Mouse (Mus musculus): ENCODE measurements at regions not wholly inside any gene's neighbourhood (a gene's known extent, or its start where the extent isn't known, plus 50 kb on each side); places are given as distances from the start of the nearest gene placed in this dataset.

DNA sequence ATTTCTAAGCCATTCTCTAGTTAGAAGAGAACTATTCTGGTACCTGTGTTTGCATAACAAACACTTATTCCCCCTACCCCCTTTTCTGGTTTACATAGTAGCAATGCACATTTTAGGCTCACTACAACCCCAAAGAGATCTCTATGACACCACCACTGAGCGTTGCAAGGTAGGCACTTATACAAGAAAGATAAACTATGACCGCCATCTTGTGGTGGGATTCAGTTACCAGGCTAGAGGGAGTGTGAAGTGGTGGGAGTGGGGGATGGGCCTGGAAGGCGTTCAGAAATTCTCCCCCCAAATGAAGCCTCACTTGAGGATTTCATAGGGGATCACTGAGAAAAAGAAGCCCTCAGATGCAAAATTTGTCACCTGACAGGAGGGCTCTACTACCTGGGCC lies 64.4 kb upstream of the Fst start:
- Histone ChIP-seq H3K4me3 (ENCODE audit: insufficient read depth in 1 of 2, low read depth in 1 of 2, low read length in 2 of 2, poor library complexity in 1 of 2, severe bottlenecking in 1 of 2) (no peak overlapping the region), H3K9me3 (ENCODE audit: control insufficient read depth, insufficient read depth, low read depth, low read length) (no peaks in the 10 kb centered on the region), H3K4me1 (ENCODE audit: control insufficient read depth in 2 of 2, insufficient read depth in 2 of 2, low read length in 2 of 2, poor library complexity in 1 of 2) (peaks cover 0 to 2% of the 10 kb centered on the region in 2 experiments; a peak in 1 of 4 replicates), H3K27ac (ENCODE audit: insufficient read depth, low read depth, low read length, poor library complexity, severe bottlenecking) (no peak overlapping the region), H3K9ac (ENCODE audit: insufficient read depth, low read depth, low read length, poor library complexity, severe bottlenecking) (no peak overlapping the region), H3K36me3 (ENCODE audit: control insufficient read depth, insufficient read depth, low read length, poor library complexity, severe bottlenecking) (no peaks in the 10 kb centered on the region)
- in situ Hi-C loops (cut with MboI; ENCODE audit: low sequenced_read_pairs in 2 of 2, unreplicated experiment in 2 of 2) = no loop called here
- DNase-seq (ENCODE audit: low read depth, low spot score) = peak; percentile 49
- TF ChIP-seq CHD2 (IDR thresholded peaks at IDR 0.05; ENCODE audit: low read depth, low read length) (no peak), HCFC1 (IDR thresholded peaks at IDR 0.05; ENCODE audit: borderline replicate concordance, insufficient read depth, low read length) (no peak), MAFK (IDR thresholded peaks at IDR 0.05; ENCODE audit: insufficient read depth, low read depth, low read length) (no peak), ZC3H11A (IDR thresholded peaks at IDR 0.05; ENCODE audit: borderline replicate concordance, low read depth, low read length) (peak; percentile 76; the same call in 1 of the 2 replicates)

DNA sequence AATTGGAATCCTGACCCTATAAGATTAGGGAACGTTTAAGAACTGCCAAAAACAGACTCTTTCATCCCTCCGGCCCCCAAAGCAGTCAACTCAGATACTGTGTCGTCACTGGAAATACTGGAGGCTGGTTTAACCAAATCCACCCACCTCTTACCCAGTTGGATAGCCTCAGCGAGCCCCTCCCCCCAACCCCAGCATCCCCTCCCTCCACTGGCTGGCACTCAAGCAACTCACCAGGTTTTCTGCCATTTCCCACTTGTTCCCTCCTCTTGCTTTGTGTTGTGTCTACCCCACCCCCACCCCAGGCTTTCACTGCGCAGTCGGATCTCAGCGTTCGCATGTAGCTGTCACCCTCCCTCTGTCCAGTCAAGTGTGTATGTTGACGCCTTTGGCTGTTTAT lies 68.1 kb upstream of the Fst start:
- Histone ChIP-seq H3K4me3 (ENCODE audit: insufficient read depth in 1 of 2, low read depth in 1 of 2, low read length in 2 of 2, poor library complexity in 1 of 2, severe bottlenecking in 1 of 2) (no peak overlapping the region), H3K9ac (ENCODE audit: insufficient read depth, low read depth, low read length, poor library complexity, severe bottlenecking) (no peak overlapping the region), H3K27ac (ENCODE audit: insufficient read depth, low read depth, low read length, poor library complexity, severe bottlenecking) (no peak overlapping the region), H3K4me1 (ENCODE audit: control insufficient read depth in 2 of 2, insufficient read depth in 2 of 2, low read length in 2 of 2, poor library complexity in 1 of 2) (peaks cover 0 to 2% of the 10 kb centered on the region in 2 experiments; a peak in 1 of 4 replicates), H3K36me3 (ENCODE audit: control insufficient read depth, insufficient read depth, low read length, poor library complexity, severe bottlenecking) (no peaks in the 10 kb centered on the region), H3K9me3 (ENCODE audit: control insufficient read depth, insufficient read depth, low read depth, low read length) (no peaks in the 10 kb centered on the region)
- DNase-seq (ENCODE audit: low read depth, low spot score) = no peak
- in situ Hi-C loops (cut with MboI; ENCODE audit: low sequenced_read_pairs in 2 of 2, unreplicated experiment in 2 of 2) = no loop called here
- TF ChIP-seq CHD2 (IDR thresholded peaks at IDR 0.05; ENCODE audit: low read depth, low read length) (no peak), HCFC1 (IDR thresholded peaks at IDR 0.05; ENCODE audit: borderline replicate concordance, insufficient read depth, low read length) (no peak), MAFK (IDR thresholded peaks at IDR 0.05; ENCODE audit: insufficient read depth, low read depth, low read length) (no peak), ZC3H11A (IDR thresholded peaks at IDR 0.05; ENCODE audit: borderline replicate concordance, low read depth, low read length) (no peak), ZNF384 (IDR thresholded peaks at IDR 0.05; ENCODE audit: low read depth, low read length) (no peak)

DNA sequence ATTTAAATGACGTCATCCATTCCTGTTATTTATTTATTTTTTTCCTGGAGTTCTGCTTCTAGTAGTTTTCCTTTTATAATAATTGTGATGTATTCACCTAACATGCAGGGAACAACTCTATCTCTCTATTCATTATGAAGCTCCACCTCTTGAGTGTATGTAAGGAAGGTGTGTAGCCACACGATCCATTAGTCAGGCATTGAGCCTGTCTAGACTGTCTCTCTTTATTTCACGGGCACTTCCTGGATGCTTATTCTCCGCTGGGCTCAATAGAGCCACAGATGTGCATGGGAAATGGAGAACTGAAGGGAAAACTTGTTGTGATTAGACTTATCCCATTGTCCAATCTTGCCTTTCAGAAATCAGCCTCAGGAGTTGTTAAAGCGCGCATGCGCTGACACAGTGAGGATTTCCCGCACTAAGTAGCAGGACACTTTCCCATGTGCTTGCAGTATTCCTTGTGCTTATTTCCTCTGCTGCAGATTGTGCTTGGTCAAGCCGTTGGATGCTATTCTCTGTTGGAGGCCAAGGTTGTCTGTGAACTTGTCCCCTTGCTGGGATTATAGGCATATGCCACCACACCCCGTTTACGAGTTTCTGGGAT lies 71.5 kb upstream of the Fst start:
- no peaks in the 10 kb centered on the region for H3K36me3 ChIP-seq (ENCODE audit: control insufficient read depth, insufficient read depth, low read length, poor library complexity, severe bottlenecking)
- H3K9me3 ChIP-seq (ENCODE audit: control insufficient read depth, insufficient read depth, low read depth, low read length) = no peaks in the 10 kb centered on the region
- in situ Hi-C loops (cut with MboI; ENCODE audit: low sequenced_read_pairs in 2 of 2, unreplicated experiment in 2 of 2) = no loop called here
- no peak overlapping the region for H3K4me3 ChIP-seq (ENCODE audit: insufficient read depth in 1 of 2, low read depth in 1 of 2, low read length in 2 of 2, poor library complexity in 1 of 2, severe bottlenecking in 1 of 2)
- H3K4me1 ChIP-seq (ENCODE audit: control insufficient read depth in 2 of 2, insufficient read depth in 2 of 2, low read length in 2 of 2, poor library complexity in 1 of 2) = peaks cover 0 to 2% of the 10 kb centered on the region in 2 experiments; a peak in 1 of 4 replicates
- TF ChIP-seq CHD2 (IDR thresholded peaks at IDR 0.05; ENCODE audit: low read depth, low read length) (no peak), MAFK (IDR thresholded peaks at IDR 0.05; ENCODE audit: insufficient read depth, low read depth, low read length) (no peak), ZC3H11A (IDR thresholded peaks at IDR 0.05; ENCODE audit: borderline replicate concordance, low read depth, low read length) (no peak), ZNF384 (IDR thresholded peaks at IDR 0.05; ENCODE audit: low read depth, low read length) (no peak), HCFC1 (IDR thresholded peaks at IDR 0.05; ENCODE audit: borderline replicate concordance, insufficient read depth, low read length) (no peak)
- H3K27ac ChIP-seq (ENCODE audit: insufficient read depth, low read depth, low read length, poor library complexity, severe bottlenecking) = no peak overlapping the region
- no peak for DNase-seq (ENCODE audit: low read depth, low spot score)
- H3K9ac ChIP-seq (ENCODE audit: insufficient read depth, low read depth, low read length, poor library complexity, severe bottlenecking) = no peak overlapping the region

DNA sequence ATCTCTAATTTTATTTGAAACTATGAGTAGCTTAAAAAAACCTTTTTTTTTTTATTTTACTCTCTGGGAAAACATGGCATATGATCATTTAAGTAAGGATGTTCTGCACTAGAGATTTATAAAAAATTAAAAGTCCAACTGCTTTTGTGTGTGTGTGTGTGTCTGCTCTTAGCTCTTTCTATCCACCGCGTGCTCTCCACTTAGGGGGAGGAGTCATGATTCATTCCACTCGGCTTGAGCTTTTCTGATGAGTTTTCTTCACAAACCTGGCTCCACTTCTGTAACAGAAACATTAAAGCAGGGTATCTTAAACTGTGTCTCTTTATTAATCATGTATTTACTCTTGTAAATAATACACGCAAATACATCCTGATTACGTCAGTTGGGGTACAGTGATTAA lies 73.0 kb upstream of the Fst start:
- Histone ChIP-seq H3K4me1 (ENCODE audit: control insufficient read depth in 2 of 2, insufficient read depth in 2 of 2, low read length in 2 of 2, poor library complexity in 1 of 2) (peaks cover 0 to 2% of the 10 kb centered on the region in 2 experiments; a peak in 1 of 4 replicates), H3K4me3 (ENCODE audit: insufficient read depth in 1 of 2, low read depth in 1 of 2, low read length in 2 of 2, poor library complexity in 1 of 2, severe bottlenecking in 1 of 2) (no peak overlapping the region), H3K36me3 (ENCODE audit: control insufficient read depth, insufficient read depth, low read length, poor library complexity, severe bottlenecking) (no peaks in the 10 kb centered on the region), H3K9ac (ENCODE audit: insufficient read depth, low read depth, low read length, poor library complexity, severe bottlenecking) (no peak overlapping the region), H3K9me3 (ENCODE audit: control insufficient read depth, insufficient read depth, low read depth, low read length) (no peaks in the 10 kb centered on the region), H3K27ac (ENCODE audit: insufficient read depth, low read depth, low read length, poor library complexity, severe bottlenecking) (no peak overlapping the region)
- DNase-seq (ENCODE audit: low read depth, low spot score) = no peak
- TF ChIP-seq MAFK (IDR thresholded peaks at IDR 0.05; ENCODE audit: insufficient read depth, low read depth, low read length) = no peak
- no peak for TF ChIP-seq ZC3H11A (IDR thresholded peaks at IDR 0.05; ENCODE audit: borderline replicate concordance, low read depth, low read length)
- TF ChIP-seq HCFC1 (IDR thresholded peaks at IDR 0.05; ENCODE audit: borderline replicate concordance, insufficient read depth, low read length) = no peak
- no peak for TF ChIP-seq CHD2 (IDR thresholded peaks at IDR 0.05; ENCODE audit: low read depth, low read length)
- in situ Hi-C loops (cut with MboI; ENCODE audit: low sequenced_read_pairs in 2 of 2, unreplicated experiment in 2 of 2) = no loop called here
